Mouse (Mus musculus) thymus, postnatal 0 days (tissue): ENCODE data around the gene Atpif1. TPM values are rescaled to one million over a fixed set of nuclear protein-coding genes. Genes with fewer than 3 reads are reported as not detected.
A peak's percentile ranks its signal among the peaks of the same experiment; 100 is the strongest.
"Not testable (repeated sequence)": the region's sequence is repeated elsewhere in the genome, so short reads cannot be mapped to it uniquely, and the experiment has no call there.

Experiments
- DNase-seq: peaks from one replicate; pipeline ENCODE4 v3.0.0-alpha.2; 2015; ENCODE audit warnings: low spot score
- polyA plus RNA-seq: library from polyadenylated mRNA; unstranded; fragments of >200 nt; fragmentation: Nextera tagmentation; extraction: Ambion mirVana; gene quantifications from 2 replicates; pipeline ENCODE4 v1.2.1, GENCODE M21; 2015

Gene Atpif1
- 874 and 945 TPM in 2 replicates for polyA plus RNA-seq

GRCm38 (mm10) chr4:132532981-132533916 is at the start of gene Atpif1:
Atpif1 (minus strand) TSS chr4:132533659.
- peak; percentile 92 for DNase-seq

- DNase-seq: no peak
Observed at GRCm38 (mm10) chr4:132574809-132575347, 41.4 kb upstream of the Atpif1 start.

GRCm38 (mm10) chr4:132573327-132573726 is 39.9 kb upstream of the Atpif1 start:
- no peak for DNase-seq

- DNase-seq: no peak
Observed at GRCm38 (mm10) chr4:132571190-132571589, 37.7 kb upstream of the Atpif1 start.

- DNase-seq: no peak
Observed at GRCm38 (mm10) chr4:132569115-132569514, 35.7 kb upstream of the Atpif1 start.

GRCm38 (mm10) chr4:132567361-132567779 is 33.9 kb upstream of the Atpif1 start:
- no peak for DNase-seq

GRCm38 (mm10) chr4:132565089-132565747 is 31.8 kb upstream of the Atpif1 start:
- DNase-seq: no peak

GRCm38 (mm10) chr4:132563965-132564364 is 30.5 kb upstream of the Atpif1 start, which contains the start of gene Ptafr:
Ptafr (plus strand) TSS chr4:132564067.
- peak; percentile 15 for DNase-seq

GRCm38 (mm10) chr4:132563261-132563660 is 29.8 kb upstream of the Atpif1 start:
- DNase-seq: no peak

GRCm38 (mm10) chr4:132555550-132555949 is 22.1 kb upstream of the Atpif1 start:
- DNase-seq: not testable (repeated sequence)

GRCm38 (mm10) chr4:132554653-132555052 is 21.2 kb upstream of the Atpif1 start:
- DNase-seq: no peak

GRCm38 (mm10) chr4:132554221-132554620 is 20.8 kb upstream of the Atpif1 start:
- DNase-seq: no peak

- peak; percentile 61 for DNase-seq
Observed at GRCm38 (mm10) chr4:132545851-132546250, 12.4 kb upstream of the Atpif1 start.

- no peak for DNase-seq
Observed at GRCm38 (mm10) chr4:132542724-132543123, 9.3 kb upstream of the Atpif1 start.

GRCm38 (mm10) chr4:132541413-132541812 is 8.0 kb upstream of the Atpif1 start:
- no peak for DNase-seq

GRCm38 (mm10) chr4:132539481-132539880 is 6.0 kb upstream of the Atpif1 start:
- DNase-seq: no peak

GRCm38 (mm10) chr4:132535406-132536121 is 2.1 kb upstream of the Atpif1 start, which contains the start of gene Dnajc8:
Dnajc8 (plus strand) TSS chr4:132535550.
- DNase-seq: peak; percentile 95

GRCm38 (mm10) chr4:132532496-132532895 is 963 bp downstream of the Atpif1 start:
- DNase-seq: no peak

- no peak for DNase-seq
Observed at GRCm38 (mm10) chr4:132530033-132530804, 3.2 kb downstream of the Atpif1 start.

- DNase-seq: no peak
Observed at GRCm38 (mm10) chr4:132529344-132529743, 4.1 kb downstream of the Atpif1 start.
